Mouse (Mus musculus) midbrain, postnatal 0 days (tissue): ENCODE results near the gene Prdm16. TPM values are rescaled to one million over a fixed set of nuclear protein-coding genes. Genes with fewer than 3 reads are reported as not detected.

Experiments
- ATAC-seq: fragments of 200-750 bp; cut with Nextera tagmentation; 2 replicates; pipeline ENCODE4 v1.8.0; 2017; ENCODE audit warnings: moderate number of reproducible peaks, mild to moderate bottlenecking, moderate TSS enrichment, moderate library complexity; ENCODE audit not compliant: low FRiP score
- DNase-seq: peaks from one replicate; pipeline ENCODE4 v3.0.0-alpha.2; 2015; ENCODE audit warnings: low spot score
- H3K27ac ChIP-seq: fragments of 300-500 bp; sonication (generic); 2 replicates; pipeline ENCODE4 v1.5.1; 2014; ENCODE audit warnings: low read depth, mild to moderate bottlenecking, low read length, mixed read lengths
- H3K27me3 ChIP-seq: fragments of 300-500 bp; sonication (generic); 2 replicates; pipeline ENCODE4 v1.6.1; 2014; ENCODE audit warnings: low read length, control low read depth, mixed read lengths; ENCODE audit not compliant: insufficient read depth
- H3K36me3 ChIP-seq: fragments of 300-500 bp; sonication (generic); 2 replicates; pipeline ENCODE4 v1.6.1; 2014; ENCODE audit warnings: low read length, control low read depth, mixed read lengths; ENCODE audit not compliant: insufficient read depth
- H3K4me1 ChIP-seq: fragments of 300-500 bp; sonication (generic); 2 replicates; pipeline ENCODE4 v1.6.1; 2014; ENCODE audit warnings: mild to moderate bottlenecking, control low read depth, antibody characterized with exemption, low read length, mixed read lengths; ENCODE audit not compliant: insufficient read depth
- H3K4me2 ChIP-seq: fragments of 300-500 bp; sonication (generic); 2 replicates; pipeline ENCODE4 v1.6.1; 2014; ENCODE audit warnings: low read depth, mild to moderate bottlenecking, low read length, mixed read lengths; ENCODE audit not compliant: poor library complexity, severe bottlenecking
- H3K4me3 ChIP-seq: fragments of 300-500 bp; sonication (generic); 2 replicates; pipeline ENCODE4 v1.5.1; 2014; ENCODE audit warnings: low read depth, mild to moderate bottlenecking, low read length, moderate library complexity
- H3K9ac ChIP-seq: fragments of 300-500 bp; sonication (generic); replicated peaks from 2 replicates; pipeline ENCODE4 v1.6.1; 2014; ENCODE audit warnings: mild to moderate bottlenecking, low read length, moderate library complexity, mixed read lengths; ENCODE audit not compliant: poor library complexity, severe bottlenecking
- H3K9me3 ChIP-seq: fragments of 300-500 bp; sonication (generic); 2 replicates; pipeline ENCODE4 v1.6.1; 2016; ENCODE audit warnings: low read length, control low read depth
- CTCF ChIP-seq: IDR thresholded peaks from 2 replicates; pipeline ENCODE4 v1.5.1; 2016; ENCODE audit warnings: antibody characterized with exemption, mild to moderate bottlenecking
- WGBS: fragments of 180-500 bp; shearing (Covaris S2); extraction: QIAGEN DNeasy Blood & Tissue Kit; methylation state at CpG from one replicate; pipeline ENCODE4 v1.1.7; 2014; 5-methylcytosine and 5-hydroxymethylcytosine counted together
- polyA plus RNA-seq: library from polyadenylated mRNA; unstranded; fragments of >200 nt; fragmentation: Nextera tagmentation; extraction: Ambion mirVana; gene quantifications from 2 replicates; pipeline ENCODE4 v1.2.1, GENCODE M21; 2015
- total RNA-seq: library from RNA; depleted of rRNA; stranded (reverse); fragments of >200 nt; gene quantifications from 2 replicates; pipeline ENCODE4 v1.2.3, GENCODE M21; 2014

Gene Prdm16
- total and polyA plus RNA-seq, 2 experiments from 2014 or later, result 9.3 to 10.7 TPM

- no peaks in the 10 kb centered on the region for H3K9me3 ChIP-seq
- H3K4me3 ChIP-seq, result no peak within 1 kb of the TSS
- H3K36me3 ChIP-seq, result no peaks in the 10 kb centered on the region
- ATAC-seq, result 0 out of 2 replicates have a peak, but pooled peaks have one; percentile 16
- H3K4me1 ChIP-seq, result 0 out of 2 replicates have a peak, but pooled peaks cover 3% of the 10 kb centered on the region
- peak; percentile 94 for TF ChIP-seq CTCF
- peak within 1 kb of the TSS; percentile 91; the same call in 1 of the 2 replicates for H3K4me2 ChIP-seq
- WGBS, result 27% methylated on average over 7 of the region's 7 CpGs
- H3K27me3 ChIP-seq, result peaks cover 26% of the 10 kb centered on the region
- H3K9ac ChIP-seq, result no peak within 1 kb of the TSS
- no peak within 1 kb of the TSS for H3K27ac ChIP-seq
- peak; percentile 72 for DNase-seq
Measured at GRCm38 (mm10) chr4:154301466-154301881, 335.2 kb downstream of the Prdm16 start, which contains the start of gene Arhgef16. Arhgef16 (minus strand) TSS chr4:154301676.

- TF ChIP-seq CTCF, result no peak
Measured at GRCm38 (mm10) chr4:154299541-154300271, 337.0 kb downstream of the Prdm16 start.

GRCm38 (mm10) chr4:154297761-154298160 is 338.9 kb downstream of the Prdm16 start:
- peaks cover 26% of the 10 kb centered on the region for H3K27me3 ChIP-seq
- DNase-seq (no peak), ATAC-seq (no peak)
- H3K36me3 ChIP-seq, result no peaks in the 10 kb centered on the region
- no peak overlapping the region for H3K4me3 ChIP-seq
- H3K27ac ChIP-seq, result no peak overlapping the region
- no peaks in the 10 kb centered on the region for H3K9me3 ChIP-seq
- no peak for TF ChIP-seq CTCF
- H3K9ac ChIP-seq, result no peak overlapping the region
- H3K4me1 ChIP-seq, result 0 out of 2 replicates have a peak, but pooled peaks cover 3% of the 10 kb centered on the region
- WGBS, result 43% methylated on average over 9 of the region's 9 CpGs
- H3K4me2 ChIP-seq, result no peak overlapping the region

More at GRCm38 (mm10) chr4:154299541-154300271, 337.0 kb downstream of the Prdm16 start:
- Histone ChIP-seq H3K9ac (peak overlapping the region; percentile 51), H3K4me1 (0 out of 2 replicates have a peak, but pooled peaks cover 3% of the 10 kb centered on the region), H3K27ac (no peak overlapping the region), H3K36me3 (no peaks in the 10 kb centered on the region), H3K4me3 (peak overlapping the region; percentile 47), H3K4me2 (peak overlapping the region; percentile 91), H3K27me3 (peaks cover 26% of the 10 kb centered on the region), H3K9me3 (no peaks in the 10 kb centered on the region)
- ATAC-seq (peak; percentile 47), DNase-seq (no peak)
- WGBS, result 1% methylated on average over 52 of the region's 66 CpGs

- no peaks in the 10 kb centered on the region for H3K4me1 ChIP-seq
- no peak overlapping the region for H3K4me2 ChIP-seq
- DNase-seq, result no peak
- no peaks in the 10 kb centered on the region for H3K9me3 ChIP-seq
- TF ChIP-seq CTCF, result no peak
- ATAC-seq, result no peak
- no peak overlapping the region for H3K9ac ChIP-seq
- peaks cover 6% of the 10 kb centered on the region; the same call in 1 of the 2 replicates for H3K27me3 ChIP-seq
- no peak overlapping the region for H3K27ac ChIP-seq
- H3K4me3 ChIP-seq, result no peak overlapping the region
- H3K36me3 ChIP-seq, result no peaks in the 10 kb centered on the region
- 62% methylated on average over 8 of the region's 8 CpGs for WGBS
Measured at GRCm38 (mm10) chr4:154294262-154294731, 342.4 kb downstream of the Prdm16 start.

DNA sequence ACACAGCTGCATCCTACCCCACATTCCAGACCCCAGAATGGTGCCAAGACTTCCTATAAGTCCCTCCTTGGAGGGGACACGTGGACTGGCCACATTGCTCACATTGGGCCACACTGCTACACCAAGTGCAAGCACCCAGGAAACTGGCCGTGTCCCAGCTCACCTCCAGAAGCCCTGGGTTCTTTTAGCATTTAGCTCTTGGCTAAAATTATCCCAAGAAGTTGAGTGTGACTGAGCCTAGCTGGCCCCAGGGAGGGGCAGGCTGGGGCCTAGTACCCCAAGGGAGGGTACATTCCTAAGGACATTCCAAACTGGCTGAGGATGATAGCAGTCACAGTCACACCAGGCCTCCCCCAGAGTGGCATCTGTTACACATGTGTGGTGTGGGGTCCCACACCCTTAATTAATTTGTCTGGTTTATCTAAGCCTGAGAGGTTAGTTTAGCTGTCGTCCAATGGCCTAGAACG is 342.9 kb downstream of the Prdm16 start:
- no peaks in the 10 kb centered on the region for H3K4me1 ChIP-seq
- WGBS, result 64% methylated on average over 4 of the region's 4 CpGs
- TF ChIP-seq CTCF, result no peak
- no peak overlapping the region for H3K27ac ChIP-seq
- no peaks in the 10 kb centered on the region for H3K9me3 ChIP-seq
- H3K4me2 ChIP-seq, result no peak overlapping the region
- no peak for ATAC-seq
- H3K27me3 ChIP-seq, result peaks cover under 1% of the 10 kb centered on the region; the same call in 1 of the 2 replicates
- H3K36me3 ChIP-seq, result no peaks in the 10 kb centered on the region
- H3K9ac ChIP-seq, result no peak overlapping the region
- DNase-seq, result no peak
- no peak overlapping the region for H3K4me3 ChIP-seq

DNA sequence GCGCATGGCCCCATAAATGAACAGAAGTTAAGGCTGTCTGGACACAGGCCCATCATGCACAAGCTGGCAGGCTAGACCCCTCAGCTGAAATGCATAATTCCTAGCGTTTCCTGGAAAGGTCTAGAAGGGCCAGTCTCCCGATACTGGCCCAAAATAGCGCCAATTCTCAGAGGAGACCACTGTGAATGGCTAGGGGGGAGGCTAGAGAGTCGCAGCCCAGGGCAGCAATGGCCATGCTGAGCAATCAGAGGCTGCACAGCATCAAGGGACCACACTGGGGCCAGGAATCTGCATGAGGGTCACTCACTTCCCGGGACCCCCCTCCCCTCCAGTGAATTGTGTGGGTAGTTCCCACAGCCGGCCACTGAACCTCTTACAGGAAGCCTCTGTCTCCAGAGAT is 353.0 kb downstream of the Prdm16 start:
- 80% methylated on average over 7 of the region's 7 CpGs for WGBS

More for the DNA sequence above, 353.0 kb downstream of the Prdm16 start:
- Histone ChIP-seq H3K4me2 (no peak overlapping the region), H3K9me3 (no peaks in the 10 kb centered on the region), H3K4me3 (no peak overlapping the region), H3K27ac (no peak overlapping the region), H3K9ac (no peak overlapping the region), H3K4me1 (no peaks in the 10 kb centered on the region), H3K27me3 (no peaks in the 10 kb centered on the region), H3K36me3 (no peaks in the 10 kb centered on the region)
- no peak for TF ChIP-seq CTCF
- no peak for ATAC-seq
- no peak for DNase-seq
